Mouse (Mus musculus) stomach, postnatal 0 days (tissue): ENCODE data around the gene Zdhhc16.

Source experiments
- CTCF ChIP-seq: IDR thresholded peaks from 2 replicates; pipeline ENCODE4 v1.5.1; 2016; ENCODE audit warnings: antibody characterized with exemption, low read depth, mild to moderate bottlenecking, moderate library complexity
- EP300 ChIP-seq: optimal IDR thresholded peaks from 2 replicates; pipeline ENCODE3; 2016; ENCODE audit warnings: antibody characterized with exemption

DNA sequence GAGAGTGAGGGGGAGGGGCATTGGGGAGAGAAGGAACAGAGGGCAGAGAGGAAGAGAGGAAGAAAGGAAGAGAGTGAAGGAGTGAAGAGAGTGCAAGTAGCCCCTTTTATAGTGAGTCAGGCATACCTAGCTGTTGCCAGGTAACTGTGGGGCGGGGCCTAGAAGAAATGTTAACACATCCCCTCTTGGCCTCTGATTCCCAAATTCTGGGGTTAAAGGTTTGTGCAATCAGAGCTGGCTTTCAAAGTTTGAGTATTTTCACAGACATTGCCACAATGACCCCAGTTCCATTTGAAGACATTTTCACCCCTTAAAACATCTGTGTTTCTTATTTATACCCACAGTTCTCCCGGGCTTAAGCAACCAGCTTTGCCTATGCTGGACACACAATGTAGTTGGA lies 28.0 kb upstream of the Zdhhc16 start:
- TF ChIP-seq EP300 (no peak), CTCF (no peak)
